Comparison of ENCODE assay signal across 1 mouse cellular context in the genomic region with DNA sequence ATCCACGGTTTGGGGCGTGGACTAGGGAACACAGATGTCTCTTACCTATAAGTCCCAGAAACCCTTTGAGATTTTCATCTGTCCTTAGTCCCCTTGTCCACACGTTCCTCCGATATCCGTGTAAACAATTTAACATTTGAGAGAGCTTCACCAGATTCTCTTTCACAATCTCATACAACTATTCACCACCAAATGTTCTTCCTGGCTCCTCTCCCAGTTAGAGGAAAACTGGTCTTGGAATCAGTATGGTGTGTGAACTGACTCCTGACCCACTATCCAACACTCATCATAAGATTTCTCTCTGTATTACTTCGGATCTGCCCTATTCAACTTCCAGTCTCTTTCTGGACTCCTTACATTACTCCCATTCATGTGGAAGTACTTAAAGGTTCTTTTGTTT.
TF ChIP-seq lines count a peak whose summit lies in the region.

No protein-coding gene starts in this region.

TF ChIP-seq in MEL, 35 proteins besides CTCF, POLR2A, EP300 and RAD21 (continued from another document):
- TF ChIP-seq MXI1 (IDR thresholded peaks at IDR 0.05; ENCODE audit: low read depth, low read length) (no peak), MYC (IDR thresholded peaks at IDR 0.05; ENCODE audit: low read depth, low read length) (no peak), E2F4 (IDR thresholded peaks at IDR 0.05; ENCODE audit: borderline replicate concordance, low read depth, low read length) (no peak)
